Mouse (Mus musculus): ENCODE data around the gene Mpz.
"Not testable (repeated sequence)": the region's sequence is repeated elsewhere in the genome, so short reads cannot be mapped to it uniquely, and the experiment has no call there.

The Mpz gene

DNA sequence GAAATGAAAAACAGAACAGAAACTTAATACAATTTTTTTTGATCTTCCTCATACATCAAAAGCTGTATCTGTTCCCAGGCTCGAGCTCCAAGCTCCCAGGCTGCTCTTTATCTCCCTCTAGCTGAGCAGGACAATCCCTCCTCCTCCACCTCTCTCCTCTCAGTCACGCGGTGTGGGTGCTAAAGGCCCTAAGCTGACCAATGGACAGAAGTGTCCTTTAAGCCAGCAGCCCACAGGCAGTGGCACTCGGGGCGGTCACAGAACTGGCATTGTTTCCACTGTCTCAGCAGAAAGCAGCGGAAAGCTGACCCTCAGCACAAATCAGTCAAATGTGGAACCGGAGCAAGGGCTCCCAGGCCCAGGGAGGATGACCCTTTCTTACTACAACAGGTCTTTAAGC lies 21.3 kb upstream of the Mpz start:
- no peak for DNase-seq (ENCODE audit: low read depth in 1 of 2, low spot score in 2 of 2)

DNA sequence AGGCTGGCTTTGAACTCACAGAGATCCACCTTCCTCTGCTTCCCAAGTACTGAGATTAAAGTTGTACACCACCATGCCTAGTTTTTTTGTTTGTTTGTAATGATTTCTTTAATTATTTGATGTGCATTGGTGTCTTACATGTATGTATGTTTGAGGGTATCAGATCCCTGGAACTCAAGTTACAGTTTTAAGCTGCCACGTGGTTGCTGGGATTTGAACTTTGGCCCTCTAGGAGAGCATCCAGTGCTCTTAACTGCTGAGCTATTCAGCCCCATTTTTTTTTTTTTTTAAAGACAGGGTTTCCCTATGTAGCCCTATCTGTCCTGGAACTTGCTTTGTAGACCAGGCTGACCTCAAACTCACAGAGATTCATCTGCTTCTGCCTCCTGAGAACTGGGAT lies 19.5 kb upstream of the Mpz start:
- DNase-seq (ENCODE audit: low read depth in 1 of 2, low spot score in 2 of 2), result no peak

DNA sequence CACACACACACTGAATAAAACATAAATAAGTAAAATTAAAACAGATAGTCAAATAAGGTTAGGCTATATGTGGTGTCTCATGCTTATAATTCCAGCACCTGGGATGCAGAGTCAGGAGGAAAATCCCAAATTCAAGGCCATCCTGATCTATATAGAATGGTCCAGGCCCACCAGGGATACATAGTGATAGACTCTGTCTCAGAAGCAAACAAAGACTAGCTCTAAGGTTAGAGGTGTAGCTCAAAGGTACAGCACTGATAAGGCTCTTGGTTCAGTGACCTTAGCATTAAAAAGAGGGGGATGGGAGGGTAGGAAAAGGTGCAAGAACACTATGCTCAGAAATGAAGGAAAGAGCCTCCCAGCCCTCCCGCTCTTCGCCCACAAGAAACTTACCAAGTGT lies 14.9 kb upstream of the Mpz start:
- no peak for DNase-seq (ENCODE audit: low read depth in 1 of 2, low spot score in 2 of 2)

DNA sequence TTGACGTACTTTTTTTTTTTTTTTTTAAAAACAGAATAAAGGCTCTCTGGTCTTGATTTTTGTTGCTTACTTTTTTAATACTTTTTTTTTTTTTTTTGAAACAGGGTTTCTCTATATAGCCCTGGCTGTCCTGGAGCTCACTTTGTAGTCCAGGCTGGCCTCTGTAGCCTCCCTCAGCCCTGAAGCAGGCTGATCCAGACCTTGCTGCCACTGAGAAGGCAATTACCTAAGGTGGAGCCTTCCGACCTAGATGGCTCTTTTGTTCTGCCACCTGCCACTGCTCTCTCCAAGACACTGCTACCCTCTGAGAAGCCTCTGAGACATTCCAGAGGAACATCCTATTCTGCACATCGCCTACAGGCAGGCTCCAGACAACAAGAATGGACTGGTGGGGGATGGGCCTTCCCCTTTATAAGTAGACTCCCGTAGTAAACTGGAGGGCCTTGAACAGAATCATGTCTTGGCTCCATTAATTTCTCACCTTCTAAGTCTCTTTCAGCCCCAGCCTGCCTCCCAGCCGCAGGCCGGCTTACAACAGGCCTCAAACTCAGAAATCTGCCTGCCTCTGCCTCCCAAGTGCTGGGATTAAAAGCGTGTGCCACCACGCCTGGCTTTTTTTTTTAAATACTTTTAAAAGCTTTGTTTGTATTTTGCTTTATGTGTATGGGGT lies 12.9 kb upstream of the Mpz start:
- DNase-seq (ENCODE audit: low read depth in 1 of 2, low spot score in 2 of 2), result not testable (repeated sequence)

DNA sequence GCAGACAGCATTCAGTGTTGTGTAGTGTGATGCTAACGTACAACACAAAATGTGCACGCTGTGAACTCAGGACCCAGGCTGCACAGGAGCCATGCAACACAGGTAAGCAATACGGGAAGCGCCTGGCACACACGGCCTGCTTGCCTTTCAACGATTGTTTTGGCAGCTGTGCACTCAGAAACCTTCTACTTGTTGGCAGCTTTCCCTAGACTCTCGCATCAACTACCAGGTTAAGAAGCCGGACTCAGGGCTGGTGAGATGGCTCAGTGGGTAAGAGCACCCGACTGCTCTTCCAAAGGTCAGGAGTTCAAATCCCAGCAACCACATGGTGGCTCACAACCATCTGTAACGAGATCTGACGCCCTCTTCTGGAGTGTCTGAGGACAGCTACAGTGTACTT lies 7.5 kb upstream of the Mpz start:
- DNase-seq (ENCODE audit: low read depth in 1 of 2, low spot score in 2 of 2), result not testable (repeated sequence)

DNA sequence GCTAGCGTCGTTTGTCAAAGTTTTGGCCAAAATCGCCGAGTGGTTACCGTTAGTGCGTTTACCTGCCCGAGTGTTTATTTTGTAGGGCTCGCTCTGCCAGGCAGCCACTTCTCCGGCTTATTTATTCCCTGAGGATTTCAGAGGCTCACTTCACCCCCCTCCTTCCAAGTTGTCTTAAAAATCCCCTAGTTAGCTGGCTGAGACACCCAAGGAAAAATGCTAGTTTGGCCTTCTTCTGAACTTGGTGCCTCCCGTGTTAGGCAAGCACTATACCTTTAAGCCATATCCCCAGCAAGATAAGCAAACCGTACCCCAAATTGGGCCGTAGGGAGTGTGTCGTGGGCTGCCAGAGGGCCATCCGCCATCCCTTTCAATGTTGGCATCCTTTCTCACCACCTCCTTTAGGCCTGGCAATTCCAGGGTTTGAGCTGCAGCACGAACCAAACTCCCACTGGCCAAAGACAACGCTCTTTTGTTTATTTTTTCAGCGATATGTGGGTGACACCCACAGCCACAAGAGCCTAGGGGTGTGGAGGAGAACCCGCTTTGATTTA lies 404 bp downstream of the Mpz start:
- no peak for DNase-seq (ENCODE audit: low read depth in 1 of 2, low spot score in 2 of 2)

DNA sequence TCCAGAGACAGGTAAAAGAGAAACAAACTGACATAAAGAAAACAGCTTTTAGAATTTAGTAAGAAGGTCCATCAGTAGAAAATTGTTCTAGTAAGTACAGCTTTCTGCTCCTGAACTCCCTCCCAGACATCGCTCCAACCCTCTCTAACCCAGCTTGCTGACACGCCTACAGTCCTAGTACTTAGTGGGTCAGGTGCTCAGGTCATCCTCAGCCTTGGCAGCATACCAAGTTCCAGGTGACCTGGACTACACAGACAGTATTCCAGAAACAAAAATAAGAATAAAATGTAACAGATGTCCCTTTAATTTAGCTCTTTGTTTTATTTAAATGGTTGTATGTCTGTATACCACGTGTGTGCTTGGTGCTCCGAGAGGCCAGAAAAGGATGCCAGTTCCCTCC lies 1.5 kb downstream of the Mpz start:
- DNase-seq (ENCODE audit: low read depth in 1 of 2, low spot score in 2 of 2), result no peak

DNA sequence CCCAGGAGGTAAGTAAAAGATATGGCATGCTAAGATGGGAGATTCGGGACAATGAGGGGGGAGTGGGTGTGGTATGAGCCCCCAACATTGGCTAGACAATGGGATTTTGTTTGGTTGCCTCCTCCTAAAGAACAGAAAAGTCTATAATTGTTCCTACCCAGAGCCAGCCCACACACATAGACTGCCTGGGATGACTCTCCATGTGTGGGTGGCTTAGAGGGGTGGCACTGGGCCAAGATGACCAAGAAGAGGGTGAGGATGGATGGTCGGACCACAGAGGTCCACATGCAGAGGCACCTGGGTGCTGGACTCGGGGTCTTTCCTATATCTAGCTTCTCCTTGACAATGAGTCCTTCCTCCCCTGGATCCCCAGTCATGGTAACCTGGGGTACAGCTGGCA lies 6.1 kb downstream of the Mpz start:
- no peak for DNase-seq (ENCODE audit: low read depth in 1 of 2, low spot score in 2 of 2)

DNA sequence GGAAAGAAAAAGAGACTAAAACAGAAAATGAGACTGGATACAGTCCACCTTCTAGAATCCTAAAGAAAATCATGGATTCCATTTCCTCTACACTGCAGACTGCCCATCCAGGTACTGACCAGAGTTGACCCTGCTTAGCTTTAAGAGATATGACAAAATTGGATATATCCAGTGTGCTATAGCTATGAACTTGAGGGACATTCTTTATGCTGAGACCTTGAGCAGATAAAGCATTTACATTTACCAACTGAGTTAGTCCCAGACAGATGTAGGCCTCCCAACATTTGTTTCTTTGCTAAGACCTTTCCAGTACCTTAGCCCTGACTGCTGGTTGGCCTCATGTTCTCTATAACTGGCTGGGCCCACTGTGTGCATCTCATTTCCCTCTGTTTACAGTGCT lies 7.5 kb downstream of the Mpz start:
- no peak for DNase-seq (ENCODE audit: low read depth in 1 of 2, low spot score in 2 of 2)

DNA sequence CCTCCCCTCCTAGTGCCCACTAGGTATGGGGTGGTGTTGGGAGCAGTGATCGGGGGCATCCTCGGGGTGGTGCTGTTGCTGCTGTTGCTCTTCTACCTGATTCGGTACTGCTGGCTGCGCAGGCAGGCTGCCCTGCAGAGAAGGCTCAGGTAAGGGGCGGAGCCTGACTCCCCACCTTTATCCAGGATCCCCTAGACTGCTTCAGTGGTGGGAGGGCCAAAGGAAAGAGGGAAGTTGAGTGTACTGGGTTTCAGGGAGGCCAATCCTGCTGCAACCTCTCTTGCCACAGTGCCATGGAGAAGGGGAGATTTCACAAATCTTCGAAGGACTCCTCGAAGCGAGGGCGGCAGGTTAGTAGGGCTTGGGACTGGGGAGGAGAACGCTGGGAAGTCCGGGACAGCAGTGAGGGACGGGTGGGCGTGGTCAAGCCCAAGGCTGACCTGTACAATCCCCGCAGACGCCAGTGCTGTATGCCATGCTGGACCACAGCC lies 9.0 kb downstream of the Mpz start:
- no peak for DNase-seq (ENCODE audit: low read depth in 1 of 2, low spot score in 2 of 2)

DNA sequence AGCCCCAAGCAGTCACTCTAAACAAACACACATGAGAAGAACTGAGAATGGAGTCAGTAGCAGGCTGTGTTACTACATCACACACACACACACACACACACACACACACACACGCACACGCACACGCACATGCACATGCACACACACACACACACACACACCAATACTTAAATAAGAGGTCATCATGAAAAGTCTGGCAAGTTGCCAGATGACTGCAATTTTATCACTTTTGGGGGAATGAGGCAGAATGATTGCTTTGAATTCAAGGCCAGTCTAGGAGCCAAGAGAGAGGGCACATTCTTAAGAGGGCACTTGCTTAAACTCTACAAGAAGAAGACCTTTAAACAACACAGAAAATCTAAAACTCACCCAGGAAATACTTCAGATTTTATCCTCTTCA lies 12.0 kb downstream of the Mpz start:
- no peak for DNase-seq (ENCODE audit: low read depth in 1 of 2, low spot score in 2 of 2)

DNA sequence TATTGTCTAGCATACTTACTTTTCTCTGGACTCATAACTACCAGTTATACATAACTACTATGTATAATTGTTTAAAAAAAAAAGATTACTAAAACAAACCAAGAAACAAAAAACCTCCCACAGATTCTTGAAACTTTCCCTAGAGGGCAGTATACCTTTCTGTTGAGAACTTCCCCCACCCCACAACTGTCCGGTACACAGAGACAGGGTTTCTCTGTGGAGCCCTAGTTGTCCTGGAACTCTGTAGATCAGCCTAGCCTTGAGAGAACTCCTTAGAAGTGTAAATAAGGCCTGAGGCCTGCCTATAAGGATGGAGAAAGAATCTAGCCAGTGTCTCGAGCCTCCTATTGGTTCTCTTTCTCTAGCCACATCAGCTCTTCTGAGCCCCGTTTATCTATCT lies 13.7 kb downstream of the Mpz start:
- no peak for DNase-seq (ENCODE audit: low read depth in 1 of 2, low spot score in 2 of 2)

DNA sequence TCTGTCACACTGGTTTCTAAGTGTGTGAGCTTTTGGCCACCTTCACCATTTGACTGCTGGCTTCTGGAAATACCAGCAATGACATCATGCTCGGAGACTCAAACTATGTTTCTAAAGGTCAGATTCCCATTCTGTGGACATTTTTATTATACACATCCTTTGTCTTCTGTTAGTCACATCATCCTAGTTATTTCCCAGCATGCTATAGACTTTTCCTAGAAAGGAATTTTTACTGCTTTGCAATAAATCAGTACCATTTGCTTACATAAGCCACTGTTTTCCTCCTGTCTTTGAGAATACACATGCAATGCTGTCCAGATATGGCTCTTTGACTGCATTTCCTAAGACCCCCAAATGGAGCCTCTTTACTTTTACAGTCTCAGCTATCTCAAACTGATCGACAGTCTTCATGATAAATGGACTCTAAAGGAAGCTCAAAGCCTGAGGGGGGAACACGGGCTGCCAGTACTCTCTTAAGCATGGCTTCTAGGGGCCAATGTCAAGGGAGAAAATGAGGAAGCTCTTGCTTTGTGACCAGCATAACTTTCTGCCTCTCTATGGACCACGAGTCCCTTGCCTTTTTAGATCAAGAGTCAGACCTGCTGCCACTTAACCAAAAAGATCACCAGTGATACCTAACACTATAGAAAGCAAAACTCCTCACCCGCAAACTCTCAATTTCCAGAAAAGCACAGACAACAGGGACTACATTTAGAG lies 15.3 kb downstream of the Mpz start:
- no peak for DNase-seq (ENCODE audit: low read depth in 1 of 2, low spot score in 2 of 2)

DNA sequence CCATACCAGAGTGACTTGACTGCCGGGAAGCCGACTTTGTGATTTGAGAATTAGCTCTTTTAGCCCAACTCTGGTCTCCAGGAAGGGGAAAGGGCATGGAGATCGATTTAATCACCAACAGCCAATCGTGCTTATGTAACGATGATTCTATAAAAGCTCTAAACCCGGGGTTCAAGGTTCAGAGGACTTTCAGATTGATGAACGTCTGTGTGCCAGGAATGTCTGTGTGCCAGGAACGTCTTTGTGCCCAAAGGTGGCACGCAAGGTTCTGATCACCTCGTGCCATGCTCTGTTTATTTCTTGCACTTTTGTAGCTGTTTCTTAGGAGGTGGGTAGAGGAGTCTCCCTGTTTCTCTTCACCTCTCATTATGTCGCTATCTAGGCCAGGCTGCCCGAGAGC lies 18.4 kb downstream of the Mpz start:
- DNase-seq (ENCODE audit: low read depth in 1 of 2, low spot score in 2 of 2), result no peak

DNA sequence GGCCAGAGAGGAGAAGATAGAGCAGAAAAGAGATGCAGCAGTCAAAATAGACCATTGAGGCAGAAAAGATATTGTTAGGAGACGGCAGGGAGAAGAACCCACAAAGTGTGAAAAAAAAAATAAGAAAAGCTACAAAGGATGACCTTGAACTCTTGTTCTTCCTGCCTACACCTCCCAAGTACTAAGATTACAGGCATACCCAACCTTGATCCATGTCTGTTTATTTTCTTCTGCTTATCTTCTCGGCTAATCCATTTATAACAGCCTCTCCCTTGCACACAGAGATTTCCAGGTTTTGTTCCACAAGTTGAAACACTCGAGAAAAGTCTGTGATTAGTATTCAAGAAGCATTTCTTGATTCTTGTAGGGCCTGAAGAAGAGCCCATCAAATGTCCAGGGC lies 19.4 kb downstream of the Mpz start:
- no peak for DNase-seq (ENCODE audit: low read depth in 1 of 2, low spot score in 2 of 2)

DNA sequence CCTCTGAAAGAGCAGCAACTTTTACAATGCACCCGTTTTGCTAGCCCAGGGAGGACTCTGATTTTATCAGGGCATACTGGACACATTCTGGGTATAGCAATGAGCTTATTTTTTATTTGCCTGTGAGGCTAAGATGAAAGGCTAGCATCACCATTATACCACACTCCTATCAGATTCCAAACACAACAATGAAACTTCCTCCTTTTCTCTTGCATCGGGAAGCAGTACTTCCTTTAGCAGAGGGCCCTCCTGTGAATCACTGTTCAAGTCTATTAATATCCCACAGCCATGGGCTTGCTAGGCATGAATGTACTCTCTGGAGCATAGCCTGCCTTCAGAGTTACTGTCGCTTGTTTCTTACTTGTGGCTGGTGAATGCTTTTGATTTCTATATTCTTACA lies 20.6 kb downstream of the Mpz start:
- no peak for DNase-seq (ENCODE audit: low read depth in 1 of 2, low spot score in 2 of 2)

DNA sequence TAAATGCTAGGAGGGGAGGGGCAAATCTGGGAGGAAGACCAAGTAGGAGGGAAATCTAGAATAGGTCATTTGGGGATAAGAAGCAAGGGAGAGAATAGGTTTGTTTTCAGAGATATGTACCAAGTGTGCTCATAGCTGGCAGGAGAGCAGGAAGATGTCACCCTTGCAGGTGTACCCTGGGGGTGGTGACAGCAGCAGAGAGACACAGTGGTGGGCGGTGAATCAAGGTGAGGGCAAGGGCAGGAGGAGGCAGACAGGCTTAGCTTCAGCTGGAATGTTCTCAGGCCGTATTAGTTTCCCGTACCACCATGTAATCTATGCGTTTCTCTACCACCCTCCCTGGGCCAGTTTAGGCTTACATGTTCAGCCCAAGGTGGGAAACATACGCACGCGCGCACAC lies 22.3 kb downstream of the Mpz start:
- no peak for DNase-seq (ENCODE audit: low read depth in 1 of 2, low spot score in 2 of 2)

DNA sequence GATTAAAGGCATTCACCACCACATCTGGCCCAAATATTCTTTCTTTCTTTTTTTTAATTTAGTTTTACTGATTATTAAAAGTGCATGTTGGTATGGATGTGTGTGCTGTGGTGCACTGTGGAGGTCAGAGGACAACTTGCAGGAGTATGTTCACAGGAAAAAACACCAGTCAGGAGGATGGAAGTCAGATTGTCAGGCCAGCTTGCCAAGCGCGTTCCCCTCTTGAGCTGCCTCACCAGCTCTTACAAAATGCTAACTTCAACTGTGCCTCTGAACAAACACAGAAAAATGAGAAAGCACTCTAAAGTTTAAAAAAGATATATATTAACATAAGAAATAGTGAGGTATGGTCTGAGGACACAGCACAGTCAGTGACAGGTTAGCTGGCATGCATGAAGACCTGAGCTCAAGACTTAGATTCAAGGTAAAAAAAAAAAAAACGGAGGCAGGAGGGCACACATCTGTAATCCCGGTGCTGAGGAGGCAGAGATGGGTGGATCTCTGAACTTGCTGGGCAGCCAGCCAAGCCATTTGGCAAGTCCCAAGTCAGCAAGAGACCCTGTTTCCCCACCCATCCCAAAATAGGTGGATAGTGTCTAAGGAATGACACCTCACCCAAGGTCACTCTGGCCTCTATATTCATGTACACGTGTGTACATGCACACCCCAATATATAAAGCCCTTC lies 29.1 kb downstream of the Mpz start:
- no peak for DNase-seq (ENCODE audit: low read depth in 1 of 2, low spot score in 2 of 2)

DNA sequence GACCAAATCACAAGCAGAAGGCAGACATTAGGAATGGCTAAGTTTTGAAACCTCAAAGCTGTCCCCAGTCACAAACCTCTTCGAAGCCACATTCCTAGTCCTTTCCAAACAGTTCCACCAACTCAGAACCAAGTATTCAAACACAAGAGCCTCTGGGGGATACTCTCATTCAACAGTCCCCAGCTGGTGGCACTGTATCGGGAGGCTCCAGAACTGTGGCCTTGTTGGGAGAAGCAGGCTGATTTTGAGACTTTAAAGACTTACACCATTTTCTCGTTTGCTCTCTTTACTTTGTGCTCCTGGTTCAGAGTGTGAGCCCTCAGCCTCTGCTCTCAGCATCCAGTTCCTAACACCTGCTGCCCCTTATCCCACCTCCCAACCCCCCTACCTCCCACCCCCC lies 32.5 kb downstream of the Mpz start:
- DNase-seq (ENCODE audit: low read depth in 1 of 2, low spot score in 2 of 2), result no peak

DNA sequence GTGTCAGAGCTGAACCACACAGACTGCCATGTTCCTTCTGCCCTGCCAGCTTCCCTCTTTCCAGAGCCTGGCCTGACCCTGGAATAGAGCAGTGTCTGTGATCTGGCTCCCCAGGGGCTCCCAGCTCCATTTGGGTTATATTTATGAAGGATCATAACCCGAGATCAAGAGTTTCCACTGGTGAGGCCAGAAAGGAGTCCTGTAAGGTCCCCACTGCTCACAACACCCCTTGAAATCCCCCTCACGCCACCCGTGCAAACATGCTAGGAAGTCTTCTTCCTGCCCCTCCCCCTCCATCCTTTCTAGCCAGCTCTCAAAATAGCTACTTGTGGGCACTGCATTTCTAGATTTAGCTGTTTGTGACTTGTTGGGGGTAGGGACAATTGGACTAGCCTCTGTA lies 33.1 kb downstream of the Mpz start:
- no peak for DNase-seq (ENCODE audit: low read depth in 1 of 2, low spot score in 2 of 2)

DNA sequence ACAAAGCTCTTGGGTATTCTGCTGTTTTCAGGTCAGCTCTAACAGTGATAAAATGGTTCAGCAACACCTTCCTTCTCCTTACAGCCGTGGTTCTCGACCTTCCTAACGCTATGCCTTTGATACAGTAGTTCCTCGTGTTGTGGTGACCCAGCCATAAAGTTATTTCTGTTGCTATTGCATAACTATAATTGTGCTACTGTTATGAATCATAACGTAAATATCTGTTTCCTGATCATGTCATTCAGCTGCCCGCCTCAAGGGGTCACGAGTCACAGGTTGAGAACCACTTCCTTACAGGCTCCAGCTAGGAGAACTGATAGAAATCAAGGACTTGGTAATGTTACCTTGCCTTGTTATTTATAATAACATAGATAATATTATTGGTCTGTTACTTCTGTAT lies 33.8 kb downstream of the Mpz start:
- DNase-seq (ENCODE audit: low read depth in 1 of 2, low spot score in 2 of 2), result peak; percentile 56 to 58

DNA sequence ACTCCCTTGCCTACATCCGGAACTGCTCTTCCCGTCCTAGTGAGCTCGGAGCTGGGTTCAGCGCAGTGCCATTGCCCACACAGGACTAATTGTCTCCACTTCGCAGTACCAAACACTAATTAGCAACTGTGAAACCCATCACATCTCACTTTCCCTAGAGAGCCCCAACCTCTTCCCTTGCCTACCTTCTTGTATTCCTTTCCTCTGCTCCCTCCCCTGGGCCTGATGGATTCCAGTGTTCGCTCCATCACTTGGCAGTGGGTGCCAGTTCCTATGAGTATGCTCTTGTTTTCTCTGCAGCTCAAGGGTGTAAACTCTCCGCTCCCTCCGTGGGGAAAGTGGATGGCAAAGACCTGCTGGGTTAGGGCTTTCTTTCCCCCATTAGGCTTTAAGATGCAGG lies 35.1 kb downstream of the Mpz start:
- no peak for DNase-seq (ENCODE audit: low read depth in 1 of 2, low spot score in 2 of 2)

Data from monocyte, adult 2 months (primary cell).